Mouse (Mus musculus): Measurements from ENCODE around the gene Gm43064.

DNA sequence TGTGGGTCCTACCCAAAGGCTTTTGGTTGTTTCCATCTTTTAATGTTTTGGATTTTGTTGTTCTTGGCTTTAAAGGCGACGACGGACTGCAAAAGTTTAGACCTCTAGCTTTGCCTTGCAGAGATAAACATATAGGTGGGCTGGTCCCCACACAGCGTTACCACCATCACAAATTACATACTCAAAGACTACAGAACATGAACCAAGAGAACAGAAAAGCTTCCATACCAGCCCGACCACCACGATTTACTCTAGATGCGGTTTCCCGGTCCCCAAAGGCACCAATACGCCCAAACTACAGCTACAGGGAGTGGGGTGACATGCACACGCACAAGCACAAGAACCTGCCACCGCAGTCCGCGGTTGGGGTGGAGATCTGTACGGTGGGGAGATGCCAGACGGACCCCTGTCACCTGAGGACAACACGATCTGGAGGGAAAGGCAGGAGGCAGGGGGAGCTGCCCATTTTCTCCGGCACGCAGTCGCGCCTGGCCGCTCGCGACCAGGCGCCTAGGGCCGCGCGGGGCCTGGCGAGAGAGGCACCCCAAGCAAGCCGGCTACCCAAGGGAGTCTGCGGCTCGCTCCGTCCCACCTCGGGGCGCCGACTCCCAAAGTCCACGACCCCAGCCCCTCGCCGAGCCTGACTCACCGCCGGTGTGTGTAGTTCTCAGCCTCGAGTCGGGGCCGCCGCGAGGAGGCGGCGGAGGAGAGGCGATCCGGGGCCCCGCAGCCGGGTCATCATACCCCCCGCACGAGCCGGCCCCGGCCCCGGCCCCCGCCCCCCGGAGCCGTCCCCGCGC is 18.8 kb upstream of the Gm43064 start:
- TF ChIP-seq CTCF (IDR thresholded peaks at IDR 0.05; ENCODE audit: low read depth) = no peak
- TF ChIP-seq EP300 (IDR thresholded peaks at IDR 0.05; ENCODE audit: low read depth) = no peak
